Mouse (Mus musculus) midbrain, postnatal 0 days (tissue): ENCODE measurements at regions not wholly inside any gene's neighbourhood (a gene's known extent, or its start where the extent isn't known, plus 50 kb on each side); places are given as distances from the start of the nearest gene placed in this dataset.

Source experiments
- ATAC-seq: fragments of 200-750 bp; cut with Nextera tagmentation; 2 replicates; pipeline ENCODE4 v1.8.0; 2017; ENCODE audit warnings: moderate number of reproducible peaks, mild to moderate bottlenecking, moderate TSS enrichment, moderate library complexity; ENCODE audit not compliant: low FRiP score
- DNase-seq: peaks from one replicate; pipeline ENCODE4 v3.0.0-alpha.2; 2015; ENCODE audit warnings: low spot score
- H3K27ac ChIP-seq: fragments of 300-500 bp; sonication (generic); 2 replicates; pipeline ENCODE4 v1.5.1; 2014; ENCODE audit warnings: low read depth, mild to moderate bottlenecking, low read length, mixed read lengths
- H3K27me3 ChIP-seq: fragments of 300-500 bp; sonication (generic); 2 replicates; pipeline ENCODE4 v1.6.1; 2014; ENCODE audit warnings: low read length, control low read depth, mixed read lengths; ENCODE audit not compliant: insufficient read depth
- H3K36me3 ChIP-seq: fragments of 300-500 bp; sonication (generic); 2 replicates; pipeline ENCODE4 v1.6.1; 2014; ENCODE audit warnings: low read length, control low read depth, mixed read lengths; ENCODE audit not compliant: insufficient read depth
- H3K4me1 ChIP-seq: fragments of 300-500 bp; sonication (generic); 2 replicates; pipeline ENCODE4 v1.6.1; 2014; ENCODE audit warnings: mild to moderate bottlenecking, control low read depth, antibody characterized with exemption, low read length, mixed read lengths; ENCODE audit not compliant: insufficient read depth
- H3K4me2 ChIP-seq: fragments of 300-500 bp; sonication (generic); 2 replicates; pipeline ENCODE4 v1.6.1; 2014; ENCODE audit warnings: low read depth, mild to moderate bottlenecking, low read length, mixed read lengths; ENCODE audit not compliant: poor library complexity, severe bottlenecking
- H3K4me3 ChIP-seq: fragments of 300-500 bp; sonication (generic); 2 replicates; pipeline ENCODE4 v1.5.1; 2014; ENCODE audit warnings: low read depth, mild to moderate bottlenecking, low read length, moderate library complexity
- H3K9ac ChIP-seq: fragments of 300-500 bp; sonication (generic); replicated peaks from 2 replicates; pipeline ENCODE4 v1.6.1; 2014; ENCODE audit warnings: mild to moderate bottlenecking, low read length, moderate library complexity, mixed read lengths; ENCODE audit not compliant: poor library complexity, severe bottlenecking
- H3K9me3 ChIP-seq: fragments of 300-500 bp; sonication (generic); 2 replicates; pipeline ENCODE4 v1.6.1; 2016; ENCODE audit warnings: low read length, control low read depth
- CTCF ChIP-seq: IDR thresholded peaks from 2 replicates; pipeline ENCODE4 v1.5.1; 2016; ENCODE audit warnings: antibody characterized with exemption, mild to moderate bottlenecking
- WGBS: fragments of 180-500 bp; shearing (Covaris S2); extraction: QIAGEN DNeasy Blood & Tissue Kit; methylation state at CpG from one replicate; pipeline ENCODE4 v1.1.7; 2014; 5-methylcytosine and 5-hydroxymethylcytosine counted together

DNA sequence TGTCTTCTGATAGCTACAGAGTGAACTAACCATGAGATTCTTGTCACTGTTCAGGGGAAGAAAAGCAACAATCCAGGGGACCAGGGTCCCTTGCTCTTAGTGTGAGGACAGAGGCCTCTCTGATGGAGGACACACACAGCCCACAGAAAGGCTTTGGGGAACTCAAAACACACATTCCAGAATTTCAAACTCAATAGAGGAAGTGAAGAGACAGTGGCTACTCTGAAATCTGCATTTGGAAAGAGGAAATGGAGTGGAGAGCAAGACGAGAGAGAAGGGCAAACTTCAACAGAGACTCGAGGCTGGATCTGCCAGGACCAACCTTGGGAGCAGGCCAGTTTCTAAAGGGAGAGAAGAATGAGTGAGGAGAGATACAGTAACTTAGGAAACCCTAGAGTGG lies 125.7 kb upstream of the Slc22a12 start:
- H3K4me3 ChIP-seq = no peak overlapping the region
- H3K4me1 ChIP-seq = no peaks in the 10 kb centered on the region
- WGBS = 76% methylated on average over 2 of the region's 2 CpGs
- no peak for ATAC-seq
- no peak for DNase-seq
- H3K9me3 ChIP-seq = no peaks in the 10 kb centered on the region
- no peak overlapping the region for H3K4me2 ChIP-seq
- no peaks in the 10 kb centered on the region for H3K36me3 ChIP-seq
- H3K9ac ChIP-seq = no peak overlapping the region
- H3K27me3 ChIP-seq = no peaks in the 10 kb centered on the region
- no peak overlapping the region for H3K27ac ChIP-seq
- TF ChIP-seq CTCF = no peak

- Histone ChIP-seq H3K4me2 (no peak overlapping the region), H3K27ac (no peak overlapping the region), H3K36me3 (no peaks in the 10 kb centered on the region), H3K9me3 (no peaks in the 10 kb centered on the region), H3K9ac (no peak overlapping the region), H3K4me1 (no peaks in the 10 kb centered on the region), H3K27me3 (no peaks in the 10 kb centered on the region), H3K4me3 (no peak overlapping the region)
- ATAC-seq (no peak), DNase-seq (no peak)
- 59% methylated on average over 6 of the region's 6 CpGs for WGBS
- no peak for TF ChIP-seq CTCF
Measured at GRCm38 (mm10) chr19:6666187-6666722, 123.4 kb upstream of the Slc22a12 start.

GRCm38 (mm10) chr19:6665264-6666054 lies 122.6 kb upstream of the Slc22a12 start:
- Histone ChIP-seq H3K4me3 (no peak overlapping the region), H3K36me3 (no peaks in the 10 kb centered on the region), H3K27ac (no peak overlapping the region), H3K9me3 (no peaks in the 10 kb centered on the region), H3K4me1 (no peaks in the 10 kb centered on the region), H3K27me3 (no peaks in the 10 kb centered on the region), H3K4me2 (no peak overlapping the region), H3K9ac (no peak overlapping the region)
- DNase-seq (no peak), ATAC-seq (no peak)
- 74% methylated on average over 15 of the region's 15 CpGs for WGBS
- no peak for TF ChIP-seq CTCF

DNA sequence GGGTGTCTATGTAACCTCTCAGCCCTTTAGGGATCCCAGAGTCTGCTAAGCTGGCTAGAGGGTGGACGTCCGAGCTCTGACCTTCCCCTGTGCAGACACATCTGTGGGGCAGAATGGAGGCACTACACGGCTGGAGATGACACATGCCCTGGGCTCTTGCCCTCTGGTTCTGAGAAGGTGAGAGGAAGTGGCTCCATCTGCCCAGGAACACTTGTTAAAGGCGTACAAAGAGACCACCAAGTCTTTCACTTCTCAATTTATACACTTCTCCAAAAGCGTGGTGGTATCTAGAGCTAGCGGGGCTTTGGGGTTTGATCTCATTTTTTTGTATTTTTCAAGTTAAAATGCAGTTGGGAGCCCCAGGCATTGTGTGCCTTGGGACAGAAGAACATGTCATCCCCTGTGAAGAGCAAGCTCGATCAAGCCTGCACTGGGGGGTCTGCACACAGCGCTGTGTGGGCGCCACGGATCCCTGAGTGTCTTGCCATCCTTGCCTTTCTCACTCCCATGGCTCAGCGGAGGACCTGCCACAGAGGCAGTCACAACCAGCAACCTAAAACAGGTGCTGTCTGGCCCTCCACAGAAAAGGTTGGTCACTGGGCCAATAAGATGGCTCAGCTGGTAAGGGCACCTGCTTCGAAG lies 121.6 kb upstream of the Slc22a12 start:
- no peak overlapping the region for H3K9ac ChIP-seq
- no peaks in the 10 kb centered on the region for H3K4me1 ChIP-seq
- ATAC-seq = no peak
- H3K27ac ChIP-seq = no peak overlapping the region
- no peaks in the 10 kb centered on the region for H3K36me3 ChIP-seq
- no peak overlapping the region for H3K4me3 ChIP-seq
- DNase-seq = no peak
- 82% methylated on average over 12 of the region's 12 CpGs for WGBS
- no peak overlapping the region for H3K4me2 ChIP-seq
- no peaks in the 10 kb centered on the region for H3K27me3 ChIP-seq
- no peak for TF ChIP-seq CTCF
- no peaks in the 10 kb centered on the region for H3K9me3 ChIP-seq

- no peaks in the 10 kb centered on the region for H3K4me1 ChIP-seq
- peak; percentile 99 for TF ChIP-seq CTCF
- WGBS = 3% methylated on average over 10 of the region's 10 CpGs
- no peaks in the 10 kb centered on the region for H3K27me3 ChIP-seq
- H3K4me3 ChIP-seq = no peak overlapping the region
- DNase-seq (peak; percentile 92), ATAC-seq (peak; percentile 82)
- H3K27ac ChIP-seq = no peak overlapping the region
- H3K9ac ChIP-seq = no peak overlapping the region
- no peaks in the 10 kb centered on the region for H3K36me3 ChIP-seq
- H3K9me3 ChIP-seq = no peaks in the 10 kb centered on the region
- H3K4me2 ChIP-seq = no peak overlapping the region
Measured at GRCm38 (mm10) chr19:6663391-6663790, 120.6 kb upstream of the Slc22a12 start.

DNA sequence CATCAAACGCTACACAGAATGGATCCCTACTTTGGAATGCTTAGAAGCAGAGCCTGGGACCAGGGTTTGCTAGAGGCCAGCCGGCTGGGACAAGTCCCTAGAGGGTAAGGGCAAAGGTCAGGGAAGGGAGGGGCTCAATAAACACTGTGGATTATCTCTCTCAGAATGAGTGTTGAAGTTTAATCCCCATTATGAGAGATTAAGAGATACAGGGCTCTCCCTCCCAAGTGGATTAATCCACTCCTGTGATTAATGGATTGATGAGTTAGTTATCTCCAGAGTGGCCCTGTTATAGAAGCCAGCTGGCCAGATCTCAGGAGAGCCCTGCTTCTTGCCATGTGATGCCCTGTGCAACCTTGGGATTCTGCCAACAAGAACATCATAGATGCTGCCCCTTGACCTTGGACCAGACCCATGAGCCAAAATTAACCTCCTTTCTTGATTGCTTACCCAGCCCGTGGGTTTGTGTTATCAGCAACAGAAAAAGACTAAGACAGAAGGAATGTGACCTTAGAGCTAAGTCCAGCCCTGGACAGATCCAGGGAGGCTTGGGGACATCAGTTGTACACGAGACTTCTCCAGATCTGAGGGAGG lies 119.6 kb upstream of the Slc22a12 start:
- H3K4me2 ChIP-seq = no peak overlapping the region
- no peak for ATAC-seq
- TF ChIP-seq CTCF = no peak
- 34% methylated on average over 4 of the region's 4 CpGs for WGBS
- H3K9ac ChIP-seq = no peak overlapping the region
- H3K9me3 ChIP-seq = no peaks in the 10 kb centered on the region
- no peaks in the 10 kb centered on the region for H3K27me3 ChIP-seq
- H3K4me1 ChIP-seq = no peaks in the 10 kb centered on the region
- DNase-seq = no peak
- no peaks in the 10 kb centered on the region for H3K36me3 ChIP-seq
- no peak overlapping the region for H3K4me3 ChIP-seq
- no peak overlapping the region for H3K27ac ChIP-seq
